Mouse (Mus musculus): Measurements from ENCODE around the gene Dpf1.

DNA sequence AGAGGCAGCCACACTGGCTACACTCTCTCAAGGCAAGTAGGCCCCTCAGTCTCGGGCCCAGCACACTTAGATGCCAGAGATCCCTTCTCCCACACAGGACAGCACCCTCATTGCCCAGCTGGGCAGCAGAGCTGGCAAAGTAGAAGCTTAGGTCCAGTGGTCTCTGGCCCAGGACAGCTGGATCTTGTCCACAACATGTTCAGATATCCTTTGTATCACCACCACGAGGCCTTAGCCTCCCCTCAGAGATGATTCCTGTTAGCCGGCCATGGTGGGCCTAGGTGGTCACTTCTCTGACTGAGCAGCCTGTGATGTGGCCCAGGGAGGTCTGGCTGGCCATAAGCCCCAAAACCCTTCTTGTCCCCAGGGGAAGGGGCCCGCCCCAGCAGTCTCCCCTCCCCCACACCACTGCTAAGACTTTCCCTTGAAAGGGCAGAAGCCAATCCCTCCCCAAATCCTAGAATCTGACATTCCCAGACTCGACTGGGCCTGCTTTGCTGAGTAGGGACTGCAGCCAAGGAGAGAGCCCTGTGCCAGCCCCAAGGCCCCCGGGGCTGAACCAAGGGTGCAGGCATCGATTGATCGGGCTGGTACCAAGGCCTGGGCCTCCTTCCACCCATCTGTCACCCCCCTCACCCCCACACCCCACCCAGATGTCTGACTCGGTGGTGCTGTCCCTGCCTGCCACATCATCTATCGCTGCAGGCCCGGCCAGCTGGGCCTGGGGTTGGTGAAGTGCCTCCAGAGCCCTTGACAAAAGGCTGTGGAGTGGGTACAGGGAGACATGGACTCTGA lies 12.9 kb upstream of the Dpf1 start:
- no peak for TF ChIP-seq TAL1 (IDR thresholded peaks at IDR 0.05; ENCODE audit: low read length)
- no peak for TF ChIP-seq GATA1 (IDR thresholded peaks at IDR 0.05; ENCODE audit: low read length)

All from erythroblast, embryonic 14.5 days (primary cell).